Mouse (Mus musculus) embryonic facial prominence, embryonic 15.5 days (tissue): ENCODE measurements around the gene Gm4787. TPM values are rescaled to one million over a fixed set of nuclear protein-coding genes. Genes with fewer than 3 reads are reported as not detected.

Experiments used
- polyA plus RNA-seq: library from polyadenylated mRNA; unstranded; fragments of >200 nt; fragmentation: Nextera tagmentation; extraction: Ambion mirVana; gene quantifications from 2 replicates; pipeline ENCODE4 v1.2.1, GENCODE M21; 2015

Gene Gm4787
- polyA plus RNA-seq, 1 experiment from 2014 or later, result 0.16 TPM

Other genes with a start within 250 kb of the Gm4787 start
- 6.2 and 6.7 TPM in 2 replicates for gene Slc8a3, start 46.3 kb downstream of the Gm4787 start, polyA plus RNA-seq
- gene Adam4, start 42.5 kb upstream of the Gm4787 start, polyA plus RNA-seq, result 0.60 and 0.76 TPM in 2 replicates
- gene Cox16, start 105.7 kb upstream of the Gm4787 start, polyA plus RNA-seq, result 119 and 123 TPM in 2 replicates
- 23.2 and 23.6 TPM in 2 replicates for gene Gm20498, start 153.4 kb upstream of the Gm4787 start, polyA plus RNA-seq
- 34.9 and 36.5 TPM in 2 replicates for gene Synj2bp, start 153.4 kb upstream of the Gm4787 start, polyA plus RNA-seq
- gene Adam21, start 189.0 kb upstream of the Gm4787 start, polyA plus RNA-seq, result 0.25 and 0.49 TPM in 2 replicates
- gene Med6, start 215.5 kb upstream of the Gm4787 start, polyA plus RNA-seq, result 52.9 and 59.8 TPM in 2 replicates